Mouse (Mus musculus) lung, postnatal 10 days (tissue): ENCODE measurements around the gene Phip.

Experiments used
- DNase-seq: peaks from one replicate; pipeline ENCODE4 v3.0.0; 2021

The Phip gene

GRCm38 (mm10) chr9:82975342-82976215, at the start of gene Phip:
Gene Phip, minus strand, starts transcription at chr9:82975516.
- DNase-seq = peak; percentile 95

GRCm38 (mm10) chr9:83023724-83024123, 48.4 kb upstream of the Phip start:
- DNase-seq = no peak

- DNase-seq = no peak
Measured at GRCm38 (mm10) chr9:83014516-83014915, 39.2 kb upstream of the Phip start.

- no peak for DNase-seq
Measured at GRCm38 (mm10) chr9:83008306-83008705, 33.0 kb upstream of the Phip start.

- DNase-seq = no peak
Measured at GRCm38 (mm10) chr9:83001342-83001741, 26.0 kb upstream of the Phip start.

- DNase-seq = no peak
Measured at GRCm38 (mm10) chr9:82997765-82998500, 22.6 kb upstream of the Phip start.

GRCm38 (mm10) chr9:82976936-82977335, 1.6 kb upstream of the Phip start:
- peak; percentile 6 for DNase-seq

GRCm38 (mm10) chr9:82976219-82976618, 903 bp upstream of the Phip start:
- DNase-seq = no peak

GRCm38 (mm10) chr9:82974962-82975341, 364 bp downstream of the Phip start:
- no peak for DNase-seq

GRCm38 (mm10) chr9:82974187-82974861, 992 bp downstream of the Phip start:
- DNase-seq = peak; percentile 91

GRCm38 (mm10) chr9:82973321-82973892, 1.9 kb downstream of the Phip start:
- DNase-seq = peak; percentile 3

GRCm38 (mm10) chr9:82971433-82971832, 3.9 kb downstream of the Phip start:
- no peak for DNase-seq

GRCm38 (mm10) chr9:82967076-82967621, 8.2 kb downstream of the Phip start:
- DNase-seq = peak; percentile 9

GRCm38 (mm10) chr9:82963981-82964380, 11.3 kb downstream of the Phip start:
- no peak for DNase-seq

- DNase-seq = no peak
Measured at GRCm38 (mm10) chr9:82961352-82961751, 14.0 kb downstream of the Phip start.

- DNase-seq = no peak
Measured at GRCm38 (mm10) chr9:82955267-82955666, 20.0 kb downstream of the Phip start.

- DNase-seq = no peak
Measured at GRCm38 (mm10) chr9:82952330-82952729, 23.0 kb downstream of the Phip start.

GRCm38 (mm10) chr9:82951435-82952004, 23.8 kb downstream of the Phip start:
- no peak for DNase-seq

GRCm38 (mm10) chr9:82907246-82907645, 68.1 kb downstream of the Phip start:
- no peak for DNase-seq

- no peak for DNase-seq
Measured at GRCm38 (mm10) chr9:82888645-82889044, 86.7 kb downstream of the Phip start.

GRCm38 (mm10) chr9:82884177-82884576, 91.1 kb downstream of the Phip start:
- no peak for DNase-seq

- no peak for DNase-seq
Measured at GRCm38 (mm10) chr9:82877078-82877477, 98.2 kb downstream of the Phip start.
